Mouse (Mus musculus) thymus, adult 2 months (tissue): ENCODE data around the gene 9930021J03Rik.

Source experiments
- CTCF ChIP-seq: fragments of 200-500 bp; IDR thresholded peaks from 2 replicates; pipeline ENCODE4 v1.5.1; 2012; ENCODE audit warnings: mild to moderate bottlenecking, control low read depth, low read length, moderate library complexity, borderline replicate concordance; ENCODE audit not compliant: control insufficient read depth, poor library complexity, insufficient read depth; ENCODE audit errors: extremely low read depth
- POLR2A ChIP-seq: fragments of 200-500 bp; IDR thresholded peaks from 2 replicates; pipeline ENCODE4 v1.6.1; 2012; ENCODE audit warnings: mild to moderate bottlenecking, low read length, control low read depth, moderate library complexity; ENCODE audit not compliant: control insufficient read depth, poor library complexity, insufficient read depth; ENCODE audit errors: extremely low read depth

GRCm38 (mm10) chr19:29810022-29810421 is 4.2 kb upstream of the 9930021J03Rik start:
- TF ChIP-seq POLR2A = no peak
- TF ChIP-seq CTCF = no peak
